Mouse (Mus musculus) embryonic facial prominence, embryonic 13.5 days (tissue): Measurements from ENCODE around the gene Gdnf. TPM values are rescaled to one million over a fixed set of nuclear protein-coding genes. Genes with fewer than 3 reads are reported as not detected.

Experiments used
- ATAC-seq: fragments of 200-750 bp; cut with Nextera tagmentation; 2 replicates; pipeline ENCODE4 v1.8.0; 2017; ENCODE audit warnings: low read depth; ENCODE audit not compliant: insufficient number of reproducible peaks, insufficient read depth, low FRiP score, low TSS enrichment
- H3K27ac ChIP-seq: fragments of 300-500 bp; sonication (generic); 2 replicates; pipeline ENCODE4 v1.5.1; 2015; ENCODE audit warnings: moderate library complexity, mild to moderate bottlenecking, inconsistent platforms
- H3K27me3 ChIP-seq: fragments of 300-500 bp; sonication (generic); 2 replicates; pipeline ENCODE4 v1.6.1; 2015; ENCODE audit warnings: mild to moderate bottlenecking, inconsistent platforms
- H3K36me3 ChIP-seq: fragments of 300-500 bp; sonication (generic); 2 replicates; pipeline ENCODE4 v1.6.1; 2015; ENCODE audit warnings: mild to moderate bottlenecking, inconsistent platforms
- H3K4me1 ChIP-seq: fragments of 300-500 bp; sonication (generic); 2 replicates; pipeline ENCODE4 v1.6.1; 2015; ENCODE audit warnings: inconsistent platforms
- H3K4me2 ChIP-seq: fragments of 300-500 bp; sonication (generic); 2 replicates; pipeline ENCODE4 v1.6.1; 2015; ENCODE audit warnings: moderate library complexity, mild to moderate bottlenecking, inconsistent platforms
- H3K4me3 ChIP-seq: fragments of 300-500 bp; sonication (generic); 2 replicates; pipeline ENCODE4 v1.5.1; 2015; ENCODE audit warnings: mild to moderate bottlenecking, inconsistent platforms
- H3K9ac ChIP-seq: fragments of 300-500 bp; sonication (generic); 2 replicates; pipeline ENCODE4 v1.6.1; 2015; ENCODE audit warnings: mild to moderate bottlenecking, inconsistent platforms
- H3K9me3 ChIP-seq: fragments of 300-500 bp; sonication (generic); 2 replicates; pipeline ENCODE4 v1.6.1; 2016; ENCODE audit warnings: inconsistent platforms
- whole genome bisulfite sequencing: fragments of 180-500 bp; shearing (Covaris S2); methylation state at CpG from one replicate; pipeline ENCODE4 v1.1.7; 2015; ENCODE audit warnings: mixed read lengths; 5-methylcytosine and 5-hydroxymethylcytosine counted together
- polyA plus RNA-seq: library from polyadenylated mRNA; unstranded; fragments of >200 nt; fragmentation: Nextera tagmentation; extraction: Ambion mirVana; gene quantifications from 2 replicates; pipeline ENCODE4 v1.2.1, GENCODE M21; 2015

Gene Gdnf
- polyA plus RNA-seq, 1 experiment from 2014 or later: 1.2 TPM

- 57% methylated on average over 5 of the region's 5 CpGs for WGBS
- no peak overlapping the region for H3K4me2 ChIP-seq
- ATAC-seq: no peak
Observed at GRCm38 (mm10) chr15:7863328-7863727, 52.7 kb downstream of the Gdnf start.

GRCm38 (mm10) chr15:7865305-7865704 is 54.7 kb downstream of the Gdnf start:
- no peaks in the 10 kb centered on the region for H3K36me3 ChIP-seq
- H3K4me2 ChIP-seq: no peak overlapping the region
- no peak for ATAC-seq
- no peaks in the 10 kb centered on the region for H3K9me3 ChIP-seq
- H3K27ac ChIP-seq: no peak overlapping the region
- H3K4me1 ChIP-seq: no peaks in the 10 kb centered on the region
- H3K4me3 ChIP-seq: no peak overlapping the region
- no peaks in the 10 kb centered on the region for H3K27me3 ChIP-seq
- WGBS: 88% methylated on average over 3 of the region's 3 CpGs
- no peak overlapping the region for H3K9ac ChIP-seq

More at GRCm38 (mm10) chr15:7863328-7863727, 52.7 kb downstream of the Gdnf start:
- no peaks in the 10 kb centered on the region for H3K36me3 ChIP-seq
- no peaks in the 10 kb centered on the region for H3K4me1 ChIP-seq
- H3K9me3 ChIP-seq: no peaks in the 10 kb centered on the region
- no peak overlapping the region for H3K27ac ChIP-seq
- H3K9ac ChIP-seq: no peak overlapping the region
- H3K27me3 ChIP-seq: no peaks in the 10 kb centered on the region
- H3K4me3 ChIP-seq: no peak overlapping the region

GRCm38 (mm10) chr15:7872473-7872872 is 61.8 kb downstream of the Gdnf start:
- Histone ChIP-seq H3K36me3 (no peaks in the 10 kb centered on the region), H3K27ac (no peak overlapping the region)

GRCm38 (mm10) chr15:7875879-7876278 is 65.2 kb downstream of the Gdnf start:
- WGBS: 76% methylated on average over 6 of the region's 6 CpGs
- H3K36me3 ChIP-seq: no peaks in the 10 kb centered on the region

More at GRCm38 (mm10) chr15:7872473-7872872, 61.8 kb downstream of the Gdnf start:
- Histone ChIP-seq H3K4me1 (no peaks in the 10 kb centered on the region), H3K9ac (no peak overlapping the region), H3K27me3 (no peaks in the 10 kb centered on the region; the same call in 1 of the 2 replicates), H3K4me3 (no peak overlapping the region), H3K9me3 (no peaks in the 10 kb centered on the region), H3K4me2 (no peak overlapping the region)
- 15% methylated on average over 5 of the region's 5 CpGs for whole genome bisulfite sequencing
- no peak for ATAC-seq

GRCm38 (mm10) chr15:7877560-7878467 is 67.2 kb downstream of the Gdnf start:
- peaks cover 18% of the 10 kb centered on the region for H3K27me3 ChIP-seq
- no peak for ATAC-seq
- H3K9ac ChIP-seq: no peak overlapping the region
- H3K36me3 ChIP-seq: peaks cover 12% of the 10 kb centered on the region; the same call in 1 of the 2 replicates
- no peak overlapping the region for H3K4me3 ChIP-seq
- peaks cover 24% of the 10 kb centered on the region for H3K4me1 ChIP-seq
- WGBS: 42% methylated on average over 22 of the region's 22 CpGs
- H3K27ac ChIP-seq: no peak overlapping the region
- no peak overlapping the region for H3K4me2 ChIP-seq
- H3K9me3 ChIP-seq: no peaks in the 10 kb centered on the region

More at GRCm38 (mm10) chr15:7875879-7876278, 65.2 kb downstream of the Gdnf start:
- no peak for ATAC-seq
- H3K9ac ChIP-seq: no peak overlapping the region
- no peak overlapping the region for H3K4me3 ChIP-seq
- peaks cover 24% of the 10 kb centered on the region for H3K4me1 ChIP-seq
- H3K4me2 ChIP-seq: no peak overlapping the region
- no peak overlapping the region for H3K27ac ChIP-seq
- peaks cover 11% of the 10 kb centered on the region for H3K27me3 ChIP-seq
- no peaks in the 10 kb centered on the region for H3K9me3 ChIP-seq

- H3K27me3 ChIP-seq: peaks cover 18% of the 10 kb centered on the region
- peaks cover 24% of the 10 kb centered on the region for H3K4me1 ChIP-seq
- H3K4me3 ChIP-seq: no peak overlapping the region
- H3K9me3 ChIP-seq: no peaks in the 10 kb centered on the region
- peaks cover 17% of the 10 kb centered on the region for H3K36me3 ChIP-seq
- no peak overlapping the region for H3K4me2 ChIP-seq
- H3K9ac ChIP-seq: no peak overlapping the region
- no peak for ATAC-seq
- H3K27ac ChIP-seq: no peak overlapping the region
- 81% methylated on average over 10 of the region's 10 CpGs for WGBS
Observed at GRCm38 (mm10) chr15:7878861-7879260, 68.2 kb downstream of the Gdnf start.

GRCm38 (mm10) chr15:7879956-7880355 is 69.3 kb downstream of the Gdnf start:
- Histone ChIP-seq H3K4me2 (no peak overlapping the region), H3K36me3 (peaks cover 21% of the 10 kb centered on the region), H3K9ac (no peak overlapping the region), H3K9me3 (no peaks in the 10 kb centered on the region), H3K4me3 (no peak overlapping the region), H3K27ac (no peak overlapping the region), H3K4me1 (peaks cover 25% of the 10 kb centered on the region), H3K27me3 (peaks cover 18% of the 10 kb centered on the region)
- ATAC-seq: no peak
- 25% methylated on average over 7 of the region's 7 CpGs for WGBS

GRCm38 (mm10) chr15:7884181-7884580 is 73.5 kb downstream of the Gdnf start:
- ATAC-seq: no peak
- peaks cover 21% of the 10 kb centered on the region for H3K36me3 ChIP-seq
- 96% methylated on average over 11 of the region's 11 CpGs for WGBS
- no peak overlapping the region for H3K4me2 ChIP-seq
- peaks cover 15% of the 10 kb centered on the region for H3K4me1 ChIP-seq
- no peak overlapping the region for H3K9ac ChIP-seq
- H3K9me3 ChIP-seq: no peaks in the 10 kb centered on the region
- no peak overlapping the region for H3K4me3 ChIP-seq
- H3K27me3 ChIP-seq: peaks cover 20% of the 10 kb centered on the region
- H3K27ac ChIP-seq: no peak overlapping the region

- peaks cover 18% of the 10 kb centered on the region for H3K4me1 ChIP-seq
- no peak overlapping the region for H3K4me2 ChIP-seq
- no peak overlapping the region for H3K4me3 ChIP-seq
- no peak overlapping the region for H3K9ac ChIP-seq
- peaks cover 21% of the 10 kb centered on the region for H3K36me3 ChIP-seq
- 34% methylated on average over 10 of the region's 10 CpGs for WGBS
- ATAC-seq: no peak
- H3K27ac ChIP-seq: no peak overlapping the region
- no peaks in the 10 kb centered on the region for H3K9me3 ChIP-seq
- H3K27me3 ChIP-seq: peaks cover 20% of the 10 kb centered on the region
Observed at GRCm38 (mm10) chr15:7885106-7885505, 74.5 kb downstream of the Gdnf start.

GRCm38 (mm10) chr15:7886591-7886990 is 75.9 kb downstream of the Gdnf start:
- no peak overlapping the region for H3K27ac ChIP-seq
- peaks cover 18% of the 10 kb centered on the region for H3K36me3 ChIP-seq
- no peaks in the 10 kb centered on the region for H3K9me3 ChIP-seq
- H3K27me3 ChIP-seq: peaks cover 15% of the 10 kb centered on the region; the same call in 1 of the 2 replicates
- no peak for ATAC-seq
- H3K9ac ChIP-seq: no peak overlapping the region
- no peak overlapping the region for H3K4me3 ChIP-seq
- H3K4me1 ChIP-seq: peaks cover 22% of the 10 kb centered on the region
- H3K4me2 ChIP-seq: no peak overlapping the region
- 88% methylated on average over 8 of the region's 8 CpGs for WGBS
